Mouse (Mus musculus) heart, adult 8-10 months (tissue): Measurements from ENCODE around the gene Dcpp1. TPM values are rescaled to one million over a fixed set of nuclear protein-coding genes. Genes with fewer than 3 reads are reported as not detected.

ENCODE experiments used
- DNase-seq: peaks from one replicate; pipeline ENCODE4 v3.0.0; 2022; ENCODE audit warnings: low spot score
- total RNA-seq, 4 experiments: library from RNA; stranded (reverse); gene quantifications; 2 replicates each; pipeline ENCODE4 v1.2.4; 2022

Dcpp1 gene
- total RNA-seq, 4 experiments from 2014 or later: not detected

DNA sequence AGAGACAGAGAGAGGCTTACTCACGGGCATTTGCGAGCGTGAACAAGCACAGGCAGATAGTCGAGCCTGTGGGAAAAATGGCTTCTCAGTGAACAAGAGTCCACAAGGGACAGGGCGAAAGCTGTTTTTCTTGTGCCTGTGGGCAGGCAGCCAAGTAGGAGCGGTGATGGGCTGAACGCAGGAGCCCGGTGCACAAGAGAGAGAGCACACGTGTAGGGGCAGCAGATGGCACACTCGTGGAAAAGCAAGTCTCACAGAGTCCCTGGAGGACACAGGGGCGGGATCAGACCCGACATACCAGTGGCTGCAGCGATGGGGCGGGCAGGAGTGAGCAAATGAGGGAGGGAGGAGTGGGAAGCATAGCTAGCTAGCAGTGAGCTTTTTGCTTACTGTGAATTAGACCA, 44.4 kb downstream of the Dcpp1 start:
- DNase-seq: peak; percentile 53

DNA sequence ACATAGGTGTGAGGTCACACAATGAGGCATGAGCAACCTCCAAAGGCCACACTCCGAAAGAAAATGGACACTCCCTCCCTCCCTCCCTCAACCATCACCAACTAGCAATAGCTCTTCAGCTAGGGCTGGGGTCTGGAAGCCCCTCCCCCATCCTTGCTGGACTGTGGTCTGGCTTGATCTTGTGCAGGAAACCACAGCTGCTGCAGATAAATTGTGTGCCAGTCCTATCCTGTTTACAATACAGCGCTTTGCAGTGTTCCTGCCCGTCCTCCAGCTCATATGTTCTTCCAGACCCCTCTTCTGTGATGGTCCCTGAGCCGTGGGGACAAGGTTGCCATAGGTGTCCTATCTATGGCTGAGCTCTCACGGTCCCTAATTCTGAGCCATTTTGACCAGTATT, 50.5 kb downstream of the Dcpp1 start:
- no peak for DNase-seq

Other genes starting within 250 kb of the Dcpp1 start
- under 1 TPM in 1 of 4 experiments, not detected in 3; 0.06 TPM for gene Mmp25, start 235.6 kb upstream of the Dcpp1 start, total RNA-seq
- gene Bicdl2, start 220.4 kb upstream of the Dcpp1 start, total RNA-seq: not detected
- gene Hcfc1r1, start 207.3 kb upstream of the Dcpp1 start, total RNA-seq: 100 to 1,000 TPM; 200 to 231 (median 211) TPM
- 10 to 100 TPM in 3 of 4 experiments, 1 to 10 TPM in 1; 8.8 to 11.6 (median 11.0) TPM for gene Thoc6, start 207.0 kb upstream of the Dcpp1 start, total RNA-seq
- 100 to 1,000 TPM in 2 of 4 experiments, 10 to 100 TPM in 2; 55.7 to 113 (median 85.0) TPM for gene Tnfrsf12a, start 203.4 kb upstream of the Dcpp1 start, total RNA-seq
- gene Cldn6, start 201.6 kb upstream of the Dcpp1 start, total RNA-seq: not detected
- under 1 TPM in 1 of 4 experiments, not detected in 3; 0.19 TPM for gene Cldn9, start 196.8 kb upstream of the Dcpp1 start, total RNA-seq
- not detected for gene 1520401A03Rik, start 158.1 kb upstream of the Dcpp1 start, total RNA-seq
- gene Pkmyt1, start 154.5 kb upstream of the Dcpp1 start, total RNA-seq: 1 to 10 TPM in 2 of 4 experiments, under 1 TPM in 2; 0.78 to 1.5 (median 1.1) TPM
- gene Paqr4, start 140.0 kb upstream of the Dcpp1 start, total RNA-seq: 10 to 100 TPM; 22.4 to 29.0 (median 26.4) TPM
- under 1 TPM in 1 of 4 experiments, not detected in 3; 0.26 TPM for gene Kremen2, start 135.0 kb upstream of the Dcpp1 start, total RNA-seq
- gene Flywch1, start 109.3 kb upstream of the Dcpp1 start, total RNA-seq: 10 to 100 TPM; 40.8 to 42.0 (median 40.9) TPM
- 1 to 10 TPM in 1 of 4 experiments, under 1 TPM in 2, not detected in 1; 0.41 to 1.2 (median 0.87) TPM for gene Flywch2, start 94.8 kb upstream of the Dcpp1 start, total RNA-seq
- gene Srrm2, start 90.3 kb upstream of the Dcpp1 start, total RNA-seq: 100 to 1,000 TPM; 151 to 179 (median 164) TPM
- gene Elob, start 51.7 kb upstream of the Dcpp1 start, total RNA-seq: 100 to 1,000 TPM; 321 to 411 (median 362) TPM
- gene Prss33, start 44.8 kb upstream of the Dcpp1 start, total RNA-seq: not detected
- not detected for gene Prss32, start 37.0 kb upstream of the Dcpp1 start, total RNA-seq
- gene Prss41, start 36.7 kb upstream of the Dcpp1 start, total RNA-seq: under 1 TPM in 2 of 4 experiments, not detected in 2; 0.14 to 0.16 TPM
- gene Prss21, start 12.8 kb upstream of the Dcpp1 start, total RNA-seq: not detected
- gene Dcpp2, start within 50 bp of the Dcpp1 start, total RNA-seq: not detected
- gene Dcpp3, start 36.6 kb downstream of the Dcpp1 start, total RNA-seq: not detected
- gene Sbp, start 60.8 kb downstream of the Dcpp1 start, total RNA-seq: not detected
- not detected for gene Sbpl, start 74.4 kb downstream of the Dcpp1 start, total RNA-seq
- gene Prss30, start 99.7 kb downstream of the Dcpp1 start, total RNA-seq: not detected
- gene Prss22, start 117.2 kb downstream of the Dcpp1 start, total RNA-seq: not detected
- gene Prss27, start 157.3 kb downstream of the Dcpp1 start, total RNA-seq: not detected
- gene Kctd5, start 192.6 kb downstream of the Dcpp1 start, total RNA-seq: 1 to 10 TPM; 6.8 to 8.6 (median 7.9) TPM